Comparison of ENCODE assay signal across 14 mouse cellular contexts in genomic region chr13:15621009-15621408, GRCm38 (mm10).
A peak's percentile ranks its signal among the peaks of the same experiment; 100 is the strongest.
DNase-seq lines count a peak whose midpoint lies in the region; ATAC-seq lines count a peak whose summit lies in the region.
"Had no signal": no experiment of that assay in that cellular context is flagged by ENCODE, and none has a peak within 500 bp of the region (broad histone marks: within the 10 kb centered on the region; RNA-seq: fewer than 3 reads in every experiment).

No protein-coding gene starts in this region.

- intact Hi-C loops in left cerebral cortex, postnatal 36 days (cut with DNase I): no loop called here

- no peak overlapping the region for H3K9ac ChIP-seq in limb, embryonic 12.5 days (replicated peaks)
- H3K9ac ChIP-seq in forebrain, embryonic 16.5 days (replicated peaks; ENCODE audit: low read depth, low read length): no peak overlapping the region
- H3K9ac ChIP-seq in midbrain, embryonic 11.5 days (ENCODE audit: low read length): no peak overlapping the region; the same call in 1 of the 2 replicates
- H3K9ac ChIP-seq: heart, embryonic 13.5 days; lung, embryonic 14.5 days had no signal

- DNase-seq in limb, embryonic 10.5 days (ENCODE audit: low spot score): no peak
- no peak for DNase-seq in midbrain, embryonic 11.5 days (ENCODE audit: low spot score, missing footprints)
- DNase-seq in retina, embryonic 14.5 days (ENCODE audit: low spot score): peak; percentile 69
- DNase-seq in cerebellum, postnatal 4 days (ENCODE audit: low spot score in 2 of 2): no peak
- DNase-seq in thymus, postnatal 4 days: no peak
- DNase-seq in left cerebral cortex, postnatal 36 days (ENCODE audit: low spot score in 2 of 2): no peak
- DNase-seq: cerebellum, adult 9-10 months; gastrocnemius, adult 2 months; kidney, postnatal 10 days; liver; lung, embryonic 14.5 days had no signal

- WGBS in limb, embryonic 12.5 days: 68% methylated on average over 7 of the region's 7 CpGs
- 88% methylated on average over 7 of the region's 7 CpGs for WGBS in limb, embryonic 10.5 days
- WGBS in forebrain, embryonic 16.5 days: 3% methylated on average over 7 of the region's 7 CpGs
- WGBS in midbrain, embryonic 11.5 days: 17% methylated on average over 7 of the region's 7 CpGs

- H3K4me3 ChIP-seq in limb, embryonic 12.5 days (replicated peaks): no peak overlapping the region
- H3K4me3 ChIP-seq in limb, embryonic 10.5 days: no peak overlapping the region
- peak overlapping the region; percentile 15; the same call in 1 of the 2 replicates for H3K4me3 ChIP-seq in forebrain, embryonic 16.5 days (replicated peaks; ENCODE audit: low read length)
- H3K4me3 ChIP-seq in midbrain, embryonic 11.5 days (ENCODE audit: low read depth, low read length): no peak overlapping the region
- H3K4me3 ChIP-seq: gastrocnemius, adult 2 months; heart, embryonic 13.5 days had no signal

- peak overlapping the region; percentile 41; the same call in 1 of the 2 replicates for H3K27ac ChIP-seq in limb, embryonic 12.5 days
- H3K27ac ChIP-seq in limb, embryonic 10.5 days: no peak overlapping the region
- no peak overlapping the region for H3K27ac ChIP-seq in forebrain, embryonic 16.5 days (ENCODE audit: low read length)
- no peak overlapping the region for H3K27ac ChIP-seq in midbrain, embryonic 11.5 days (ENCODE audit: low read depth, low read length)
- H3K27ac ChIP-seq: gastrocnemius, adult 2 months; heart, embryonic 13.5 days had no signal

- H3K36me3 ChIP-seq in limb, embryonic 12.5 days: peaks cover 12% of the 10 kb centered on the region
- H3K36me3 ChIP-seq in limb, embryonic 10.5 days: peaks cover 34% of the 10 kb centered on the region
- H3K36me3 ChIP-seq in forebrain, embryonic 16.5 days (ENCODE audit: control insufficient read depth, insufficient read depth): no peaks in the 10 kb centered on the region
- H3K36me3 ChIP-seq in midbrain, embryonic 11.5 days (ENCODE audit: control insufficient read depth, insufficient read depth, low read length): no peaks in the 10 kb centered on the region
- H3K36me3 ChIP-seq: heart, embryonic 13.5 days had no signal

- H3K27me3 ChIP-seq in limb, embryonic 12.5 days: no peaks in the 10 kb centered on the region
- no peaks in the 10 kb centered on the region for H3K27me3 ChIP-seq in limb, embryonic 10.5 days (ENCODE audit: low read depth, poor library complexity, severe bottlenecking)
- no peaks in the 10 kb centered on the region for H3K27me3 ChIP-seq in forebrain, embryonic 16.5 days (replicated peaks; ENCODE audit: control insufficient read depth, insufficient read depth, low read length)
- peaks cover 6% of the 10 kb centered on the region for H3K27me3 ChIP-seq in midbrain, embryonic 11.5 days (ENCODE audit: control insufficient read depth, insufficient read depth, low read length)

- ATAC-seq in limb, embryonic 12.5 days (ENCODE audit: insufficient number of reproducible peaks, insufficient read depth, low FRiP score, low TSS enrichment, low read depth): no peak
- ATAC-seq in forebrain, embryonic 16.5 days: peak; percentile 71
- no peak for ATAC-seq in midbrain, embryonic 11.5 days (ENCODE audit: low FRiP score)

- no peaks in the 10 kb centered on the region for H3K9me3 ChIP-seq in limb, embryonic 12.5 days
- no peaks in the 10 kb centered on the region for H3K9me3 ChIP-seq in limb, embryonic 10.5 days (replicated peaks)
- no peaks in the 10 kb centered on the region for H3K9me3 ChIP-seq in forebrain, embryonic 16.5 days (ENCODE audit: control insufficient read depth, low read length)
- H3K9me3 ChIP-seq in midbrain, embryonic 11.5 days (ENCODE audit: control insufficient read depth, low read length): no peaks in the 10 kb centered on the region
- H3K9me3 ChIP-seq: heart, embryonic 13.5 days had no signal

- H3K4me1 ChIP-seq in limb, embryonic 12.5 days (replicated peaks): peaks cover 39% of the 10 kb centered on the region
- H3K4me1 ChIP-seq in limb, embryonic 10.5 days: peaks cover 23% of the 10 kb centered on the region; the same call in 1 of the 2 replicates
- peaks cover 46% of the 10 kb centered on the region for H3K4me1 ChIP-seq in forebrain, embryonic 16.5 days (replicated peaks; ENCODE audit: control insufficient read depth, insufficient read depth, low read length)
- H3K4me1 ChIP-seq in midbrain, embryonic 11.5 days (ENCODE audit: control insufficient read depth, insufficient read depth, low read length): peaks cover 59% of the 10 kb centered on the region

- no peak overlapping the region for H3K4me2 ChIP-seq in limb, embryonic 12.5 days
- peak overlapping the region; percentile 48 for H3K4me2 ChIP-seq in forebrain, embryonic 16.5 days (ENCODE audit: low read length)
- peak overlapping the region; percentile 11; the same call in 1 of the 2 replicates for H3K4me2 ChIP-seq in midbrain, embryonic 11.5 days
- H3K4me2 ChIP-seq: heart, embryonic 13.5 days; lung, embryonic 14.5 days had no signal
